7 mouse cellular contexts compared by ENCODE assay signal in the genomic region with DNA sequence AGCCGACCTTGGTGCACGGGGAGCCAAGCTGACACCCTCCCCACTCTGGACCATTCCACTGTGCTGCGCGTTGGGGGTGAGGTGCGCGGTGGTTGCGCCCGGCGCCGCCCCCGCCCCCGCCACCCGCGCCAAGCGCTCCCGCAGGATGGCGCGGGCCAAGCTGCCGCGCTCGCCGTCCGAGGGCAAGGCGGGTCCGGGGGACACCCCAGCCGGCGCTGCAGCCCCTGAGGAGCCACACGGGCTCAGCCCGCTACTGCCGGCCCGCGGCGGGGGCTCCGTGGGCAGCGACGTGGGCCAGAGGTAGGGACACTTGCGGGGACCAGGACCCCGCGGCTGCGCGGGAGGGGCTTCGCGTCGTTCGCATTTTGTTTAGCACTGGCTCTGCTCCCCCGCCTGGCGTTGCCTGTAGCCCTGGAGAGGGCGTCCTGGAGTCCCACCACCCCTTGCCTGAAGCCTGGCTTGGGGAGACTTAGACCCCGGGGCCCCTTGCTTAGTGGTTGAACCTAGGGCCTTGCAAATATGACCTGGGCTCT. TPM values are rescaled to one million over a fixed set of nuclear protein-coding genes. Genes with fewer than 3 reads are reported as not detected.
DNase-seq lines count a peak whose midpoint lies in the region; ATAC-seq lines count a peak whose summit lies in the region.

No protein-coding gene starts in this region.

- H3K9me3 ChIP-seq in embryonic facial prominence, embryonic 12.5 days, result no peaks in the 10 kb centered on the region

- no peak overlapping the region for H3K27ac ChIP-seq in embryonic facial prominence, embryonic 12.5 days

- DNase-seq in right cerebral cortex, adult 18-20 months, result peak; percentile 64
- no peak for DNase-seq in right cerebral cortex, postnatal 36 days (ENCODE audit: low spot score in 2 of 2)
- DNase-seq in left cerebral cortex, postnatal 25 days (ENCODE audit: low spot score in 2 of 2), result peak; percentile 11 to 61
- DNase-seq in retina, postnatal 1 day, result peak; percentile 39
- DNase-seq in kidney, postnatal 10 days, result no peak
- no peak for DNase-seq in ovary, adult 18-20 months (ENCODE audit: low spot score)

- 4% methylated on average over 47 of the region's 49 CpGs for WGBS in embryonic facial prominence, embryonic 12.5 days

- peak overlapping the region; percentile 75 for H3K4me2 ChIP-seq in embryonic facial prominence, embryonic 12.5 days (replicated peaks)

- peak overlapping the region; percentile 43 for H3K4me3 ChIP-seq in embryonic facial prominence, embryonic 12.5 days

- H3K27me3 ChIP-seq in embryonic facial prominence, embryonic 12.5 days, result peaks cover 28% of the 10 kb centered on the region

- no peaks in the 10 kb centered on the region for H3K36me3 ChIP-seq in embryonic facial prominence, embryonic 12.5 days

- intact Hi-C loops in left cerebral cortex, postnatal 25 days (cut with DNase I), result no loop called here

- peaks cover 6% of the 10 kb centered on the region; the same call in 1 of the 2 replicates for H3K4me1 ChIP-seq in embryonic facial prominence, embryonic 12.5 days

- H3K9ac ChIP-seq in embryonic facial prominence, embryonic 12.5 days, result peak overlapping the region; percentile 59

- ATAC-seq in embryonic facial prominence, embryonic 12.5 days (ENCODE audit: insufficient number of reproducible peaks, insufficient read depth, low FRiP score, low TSS enrichment), result no peak

RNA-seq across cellular contexts. Expression of a gene that starts 14.3 kb away (rescaled TPM):
- 0.67 and 1.6 TPM in 2 replicates for polyA plus RNA-seq in embryonic facial prominence, embryonic 12.5 days (2016; fragmentation: Nextera tagmentation; extraction: Ambion mirVana)
- total RNA-seq in left cerebral cortex, postnatal 25 days (2021), result 100 to 1,000 TPM; 111 to 130 TPM

RNA-seq across cellular contexts. Expression of a gene that starts 30.8 kb away (rescaled TPM):
- polyA plus RNA-seq in embryonic facial prominence, embryonic 12.5 days (2016; fragmentation: Nextera tagmentation; extraction: Ambion mirVana), result not detected in 2 replicates
- not detected for total RNA-seq in left cerebral cortex, postnatal 25 days (2021)

RNA-seq across cellular contexts. Expression of a gene that starts 54.8 kb away (rescaled TPM):
- polyA plus RNA-seq in embryonic facial prominence, embryonic 12.5 days (2016; fragmentation: Nextera tagmentation; extraction: Ambion mirVana), result not detected in 2 replicates
- not detected for total RNA-seq in left cerebral cortex, postnatal 25 days (2021)

Comparison
In these comparisons a context has a peak if more than half of its experiments do, and no peak if none do; other contexts are left out.
1. DNase-seq: peak in right cerebral cortex, adult 18-20 months (single experiment), left cerebral cortex, postnatal 25 days (2 of 2) and retina, postnatal 1 day (single experiment); none in right cerebral cortex, postnatal 36 days (0 of 2), kidney, postnatal 10 days (single experiment) and ovary, adult 18-20 months (single experiment).